Mouse (Mus musculus) CH12.LX (cell line): ENCODE measurements at regions not wholly inside any gene's neighbourhood (a gene's known extent, or its start where the extent isn't known, plus 50 kb on each side); places are given as distances from the start of the nearest gene placed in this dataset.
"Not testable (repeated sequence)": the region's sequence is repeated elsewhere in the genome, so short reads cannot be mapped to it uniquely, and the experiment has no call there.

Source experiments
- CHD2 ChIP-seq: IDR thresholded peaks from 2 replicates; pipeline ENCODE4 v1.6.1; 2011; ENCODE audit warnings: low read length, improper control_type of control experiment
- CTCF ChIP-seq, 2 experiments: IDR thresholded peaks in 1 of 2; conservative IDR thresholded peaks in 1 of 2; 2 replicates each; pipeline ENCODE4 v1.5.1; 2011 to 2012; ENCODE audit warnings: low read depth in 2 of 2, low read length in 2 of 2, improper control_type of control experiment in 1 of 2, inconsistent platforms in 1 of 2, mild to moderate bottlenecking in 1 of 2, moderate library complexity in 1 of 2
- EP300 ChIP-seq: IDR thresholded peaks from 2 replicates; pipeline ENCODE4 v1.6.1; 2011; ENCODE audit warnings: low read length, improper control_type of control experiment
- ETS1 ChIP-seq: conservative IDR thresholded peaks from 2 replicates; pipeline ENCODE4 v1.6.1; 2012; ENCODE audit warnings: low read depth, mild to moderate bottlenecking, inconsistent platforms, low read length, improper control_type of control experiment, moderate library complexity
- HCFC1 ChIP-seq: IDR thresholded peaks from 2 replicates; pipeline ENCODE4 v1.6.1; 2012; ENCODE audit warnings: low read depth, mild to moderate bottlenecking, inconsistent platforms, low read length, improper control_type of control experiment
- KAT2A ChIP-seq: IDR thresholded peaks from 2 replicates; pipeline ENCODE4 v1.6.1; 2012; ENCODE audit warnings: low read length, improper control_type of control experiment, inconsistent platforms; ENCODE audit not compliant: insufficient replicate concordance
- MEF2A ChIP-seq: IDR thresholded peaks from 2 replicates; pipeline ENCODE4 v1.6.1; 2014; ENCODE audit warnings: low read depth, mild to moderate bottlenecking, inconsistent platforms, low read length, improper control_type of control experiment, borderline replicate concordance
- NELFE ChIP-seq: IDR thresholded peaks from 2 replicates; pipeline ENCODE4 v1.6.1; 2011; ENCODE audit warnings: low read depth, low read length, improper control_type of control experiment
- POLR2A ChIP-seq: IDR thresholded peaks from 2 replicates; pipeline ENCODE4 v1.6.1; 2011; ENCODE audit warnings: low read depth, mild to moderate bottlenecking, improper control_type of control experiment, low read length
- POLR2AphosphoS2 ChIP-seq: IDR thresholded peaks from 2 replicates; pipeline ENCODE4 v1.6.1; 2011; ENCODE audit warnings: low read depth, low read length, improper control_type of control experiment
- TBP ChIP-seq: conservative IDR thresholded peaks from 2 replicates; pipeline ENCODE4 v1.6.1; 2011; ENCODE audit warnings: low read depth, low read length, improper control_type of control experiment
- USF1 ChIP-seq: IDR thresholded peaks from 2 replicates; pipeline ENCODE4 v1.6.1; 2014; ENCODE audit warnings: low read depth, mild to moderate bottlenecking, inconsistent platforms, low read length, improper control_type of control experiment
- ZMIZ1 ChIP-seq: IDR thresholded peaks from 2 replicates; pipeline ENCODE4 v1.6.1; 2012; ENCODE audit warnings: low read depth, mild to moderate bottlenecking, inconsistent platforms, low read length, improper control_type of control experiment
- ZNF384 ChIP-seq: IDR thresholded peaks from 2 replicates; pipeline ENCODE4 v1.6.1; 2012; ENCODE audit warnings: low read depth, low read length, improper control_type of control experiment, inconsistent platforms

DNA sequence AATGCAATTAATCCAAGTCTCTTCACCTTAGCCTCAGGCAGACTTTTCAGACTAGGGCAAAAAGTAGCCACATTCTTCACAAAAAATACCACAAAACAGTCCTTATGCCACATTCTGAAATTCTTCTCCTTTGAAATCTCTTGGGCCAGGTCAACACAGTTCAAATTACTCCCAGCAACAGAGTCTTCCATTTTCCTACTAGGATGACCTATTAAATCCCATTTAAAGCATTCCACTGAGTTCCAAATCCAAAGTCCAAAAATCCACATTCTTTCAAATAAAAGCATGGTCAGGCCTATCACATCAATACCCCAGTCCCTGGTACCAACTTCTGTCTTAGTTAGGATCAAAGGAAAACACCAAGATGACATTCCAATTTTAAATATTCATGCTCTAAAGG is 721.4 kb downstream of the Rapgef2 start:
- TF ChIP-seq ZNF384; HCFC1; EP300; ETS1; POLR2A; CHD2; NELFE; MEF2A; USF1; TBP; KAT2A; CTCF (conservative IDR thresholded peaks at IDR 0.05 in 1 of 2, IDR thresholded peaks at IDR 0.05 in 1 of 2; ENCODE audit: low read depth in 2 of 2, low read length in 2 of 2); POLR2AphosphoS2; ZMIZ1: not testable (repeated sequence)
